Mouse (Mus musculus) lung, postnatal 10 days (tissue): ENCODE data around the gene Tmem88.

Experiments
- DNase-seq: peaks from one replicate; pipeline ENCODE4 v3.0.0; 2021

Gene Tmem88

GRCm38 (mm10) chr11:69377766-69378165, 20.3 kb downstream of the Tmem88 start:
- no peak for DNase-seq

DNA sequence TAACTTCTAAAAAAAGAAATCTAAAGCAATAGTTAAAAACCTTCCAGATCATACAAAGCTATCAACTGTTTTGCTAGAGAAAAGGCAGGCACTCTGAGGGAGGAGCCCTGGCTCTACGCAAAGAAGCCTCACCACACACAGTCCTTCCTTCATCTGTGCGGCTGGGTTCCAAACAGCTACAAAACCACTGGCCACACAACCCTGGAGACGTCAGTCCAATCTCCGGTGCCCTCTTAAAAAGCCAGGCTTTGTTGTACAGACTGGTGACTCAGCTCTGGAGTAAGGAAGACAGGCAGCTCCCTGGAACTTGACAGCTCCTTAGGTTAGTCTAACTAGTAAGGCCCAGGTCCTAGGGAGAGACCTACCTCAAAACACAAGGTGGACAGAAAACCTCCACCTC, 22.4 kb downstream of the Tmem88 start:
- DNase-seq = no peak

DNA sequence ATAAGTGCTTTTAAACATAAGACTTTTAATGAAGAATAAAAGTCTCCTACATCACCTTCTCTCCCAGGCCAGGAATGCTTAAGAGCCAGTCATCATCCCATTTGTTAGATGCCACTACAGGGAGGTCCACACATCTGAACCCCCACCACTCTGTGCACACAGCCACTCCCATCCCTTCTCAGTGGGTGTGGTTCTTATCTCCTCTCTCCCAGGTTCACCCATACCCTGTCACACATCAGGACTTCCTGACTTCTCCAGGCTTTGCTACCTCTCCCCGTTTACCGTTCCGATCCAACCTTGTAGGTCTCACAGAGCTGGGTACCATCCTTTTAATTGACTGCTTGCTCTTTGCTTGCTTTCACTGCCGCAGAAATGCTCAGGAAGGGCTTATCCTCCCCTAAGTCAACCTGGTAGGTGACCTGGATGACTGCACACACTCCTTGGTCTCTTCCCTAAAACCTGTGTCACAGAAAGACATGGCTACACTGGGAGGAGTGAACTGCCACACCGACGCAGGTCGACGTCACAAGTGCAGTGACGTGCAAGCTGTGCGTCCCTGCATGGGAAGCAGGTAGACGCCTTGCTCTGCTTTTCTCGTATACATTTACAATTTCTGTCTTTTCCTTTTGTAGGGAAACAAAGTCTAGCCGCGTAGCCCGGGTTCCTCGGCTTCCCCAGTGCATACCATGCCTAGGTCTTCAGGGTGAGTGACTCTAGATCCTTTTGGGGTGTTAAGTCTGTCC, 24.6 kb downstream of the Tmem88 start:
- no peak for DNase-seq

- DNase-seq = peak; percentile 41
Measured at GRCm38 (mm10) chr11:69372780-69373170, 25.3 kb downstream of the Tmem88 start.

DNA sequence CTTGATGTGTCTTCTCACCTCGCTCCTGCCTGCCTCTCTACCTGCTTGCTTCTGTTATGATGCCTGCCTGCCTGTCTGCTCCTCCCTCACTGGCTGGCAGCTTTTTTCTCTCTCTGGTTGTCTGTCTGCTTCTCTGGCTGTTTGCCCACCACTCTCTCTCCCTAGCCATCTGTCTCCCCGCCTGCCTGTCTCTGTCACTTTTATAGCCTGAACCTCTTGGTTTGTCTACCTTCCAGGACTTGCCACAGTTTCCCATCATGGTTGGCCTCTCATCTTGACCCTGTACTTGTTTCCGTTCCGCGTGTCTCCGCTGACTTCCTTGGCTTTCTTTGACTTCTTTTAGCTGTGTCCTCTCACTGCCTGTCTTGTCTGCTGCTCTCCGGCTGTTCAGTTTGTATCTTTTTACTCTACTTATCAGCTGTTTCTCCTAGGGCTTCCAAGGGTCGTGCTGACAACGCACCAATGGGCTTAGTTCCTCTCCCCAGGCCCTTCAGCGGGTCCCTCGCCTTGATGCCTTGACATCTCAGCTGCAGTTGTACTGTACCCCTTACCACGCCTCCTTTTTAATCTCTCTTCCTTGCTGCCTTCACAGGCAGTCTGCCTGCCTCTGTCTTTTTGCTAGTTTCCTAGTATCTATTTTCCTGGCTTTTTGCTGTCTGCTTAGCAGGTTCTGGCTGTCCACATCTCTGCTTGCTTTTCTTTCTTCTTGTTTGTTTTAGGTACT, 25.8 kb downstream of the Tmem88 start:
- no peak for DNase-seq

DNA sequence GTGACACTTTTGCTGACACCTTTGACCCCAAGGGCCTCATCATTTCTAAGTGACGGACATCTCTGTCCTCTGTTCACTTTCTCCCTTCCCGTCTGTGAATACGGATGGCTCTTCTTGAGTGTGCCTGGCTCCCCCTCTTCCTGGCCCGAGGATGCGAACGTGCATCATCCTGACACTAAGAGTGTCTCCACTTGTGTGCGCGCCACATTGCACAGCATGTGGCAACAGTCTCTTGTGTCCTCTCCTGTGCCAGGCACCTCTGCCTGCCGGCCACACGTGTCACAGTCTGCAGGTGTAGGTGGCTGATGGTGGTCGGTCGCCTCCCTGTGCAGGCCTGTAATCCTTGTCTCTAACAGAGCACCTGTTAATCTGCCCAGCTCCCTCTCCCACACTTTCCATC, 26.4 kb downstream of the Tmem88 start:
- DNase-seq = no peak

- no peak for DNase-seq
Measured at GRCm38 (mm10) chr11:69370817-69371215, 27.2 kb downstream of the Tmem88 start.

GRCm38 (mm10) chr11:69369990-69370816, 27.8 kb downstream of the Tmem88 start:
- DNase-seq = no peak

- peak; percentile 32 for DNase-seq
Measured at GRCm38 (mm10) chr11:69369215-69369989, 28.6 kb downstream of the Tmem88 start, which contains the start of gene Chd3. TSS of gene Chd3 (minus strand) at chr11:69369406.

DNA sequence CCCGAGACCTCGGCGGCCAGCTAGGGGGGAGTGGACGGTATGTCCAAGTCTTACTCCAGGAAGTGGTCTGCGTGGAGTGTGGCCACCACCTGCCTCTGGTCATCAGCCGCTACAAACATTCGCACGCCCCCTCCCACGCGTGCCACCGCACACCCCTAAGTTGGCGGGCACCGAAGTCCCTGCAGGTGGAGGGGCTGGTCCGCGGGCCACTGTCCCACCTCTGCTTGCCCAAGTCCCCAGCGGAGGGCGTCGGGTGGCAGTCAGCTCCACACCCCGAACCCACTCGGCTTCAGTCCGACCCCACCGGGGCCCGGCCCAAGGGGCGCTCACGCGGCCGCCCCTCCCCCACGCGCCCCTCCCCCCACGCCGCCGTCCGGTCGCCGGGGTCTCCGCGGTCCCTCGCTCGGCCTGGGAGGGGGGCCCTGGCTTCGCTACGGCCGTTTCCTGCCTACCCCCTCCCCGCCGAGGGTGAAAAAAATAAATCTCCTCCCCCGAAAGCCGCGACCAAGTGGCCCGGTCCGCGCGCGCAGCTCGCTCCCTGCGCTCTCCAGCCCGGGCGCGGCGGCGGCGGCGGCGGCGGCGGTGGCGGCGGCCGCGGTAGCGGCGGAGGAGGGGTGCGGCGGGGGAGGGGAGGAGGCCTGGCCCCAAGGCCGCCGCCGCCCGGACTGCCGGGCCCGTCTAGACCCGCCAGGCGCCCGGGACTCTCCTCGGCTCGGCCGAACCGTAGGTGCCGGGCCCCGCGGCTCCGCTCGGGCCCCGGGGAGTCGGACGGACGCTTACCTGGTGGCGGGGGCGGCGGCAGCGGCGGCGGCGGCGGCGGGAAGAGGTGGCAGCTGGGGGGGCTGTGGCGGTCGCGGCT, 29.4 kb downstream of the Tmem88 start:
- DNase-seq = peak; percentile 75

DNA sequence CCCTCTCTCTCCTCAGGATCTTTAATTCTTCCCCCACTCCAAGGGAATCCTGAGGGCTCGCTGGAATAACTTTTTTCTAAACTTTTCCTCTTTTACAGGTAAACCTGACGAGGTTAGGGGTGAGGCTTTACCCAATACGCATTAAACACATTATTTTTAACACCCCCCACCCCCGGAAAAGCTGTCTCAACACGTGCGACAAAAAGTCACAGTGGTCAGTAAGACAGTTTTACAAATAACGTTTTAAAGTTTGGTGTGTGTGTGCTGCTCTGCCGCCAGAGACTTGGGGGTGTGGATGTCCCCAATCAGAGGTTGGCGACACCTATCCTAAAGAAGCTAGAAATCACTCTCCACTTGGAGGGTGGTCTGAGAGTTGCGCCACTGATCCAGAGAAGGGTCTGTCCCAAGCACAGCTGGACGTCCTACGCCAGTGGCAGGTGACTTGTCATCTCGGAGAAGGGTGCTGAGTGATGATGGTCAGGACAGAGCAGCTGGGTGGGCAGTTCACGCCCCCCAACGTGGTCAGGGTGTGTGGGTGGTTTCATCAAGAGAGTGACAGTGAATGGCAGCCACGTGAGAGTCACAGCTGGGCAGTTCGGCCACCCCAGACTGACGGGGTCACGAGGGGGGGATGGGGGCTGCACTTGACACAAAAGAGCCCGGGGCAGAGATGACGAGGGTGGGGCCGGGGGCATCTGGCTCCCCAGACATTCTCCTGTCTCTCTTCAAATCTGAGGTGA, 30.2 kb downstream of the Tmem88 start:
- peak; percentile 54 for DNase-seq

GRCm38 (mm10) chr11:69366855-69367615, 31.0 kb downstream of the Tmem88 start:
- peak; percentile 60 for DNase-seq

DNA sequence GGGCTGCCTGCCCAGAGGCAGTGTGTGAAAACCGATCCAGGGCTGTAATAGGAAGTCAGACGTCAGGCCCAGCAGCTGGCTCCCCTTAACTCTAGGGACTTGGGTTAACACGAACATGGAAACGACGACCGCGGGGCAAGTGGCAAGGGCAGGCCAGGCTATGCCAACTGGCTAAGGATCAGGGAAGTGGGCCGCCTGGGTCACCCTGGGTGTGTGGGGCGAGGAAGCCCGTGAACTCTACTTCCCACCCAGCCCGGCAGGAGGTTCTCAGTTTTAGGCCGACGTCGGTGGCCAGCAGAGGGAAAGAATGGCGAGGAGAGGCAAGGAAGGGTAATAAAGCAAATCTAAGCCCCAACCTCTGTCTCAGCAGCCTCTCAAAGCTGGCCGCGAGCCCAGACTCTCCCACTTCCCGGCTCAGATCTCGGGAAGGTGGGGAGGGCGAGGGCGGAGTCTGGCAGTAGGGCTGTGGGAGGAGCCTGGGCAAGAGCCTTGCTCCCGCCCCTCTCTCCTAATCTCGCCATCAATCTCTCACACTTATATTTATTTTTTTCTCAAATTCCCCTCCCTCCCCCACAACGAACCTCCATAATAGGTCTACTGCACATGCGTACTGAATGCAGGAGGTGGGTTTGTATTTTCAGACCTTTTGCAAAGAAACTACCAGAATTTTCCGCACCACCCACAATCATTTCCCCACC, 31.7 kb downstream of the Tmem88 start:
- peak; percentile 99 for DNase-seq

DNA sequence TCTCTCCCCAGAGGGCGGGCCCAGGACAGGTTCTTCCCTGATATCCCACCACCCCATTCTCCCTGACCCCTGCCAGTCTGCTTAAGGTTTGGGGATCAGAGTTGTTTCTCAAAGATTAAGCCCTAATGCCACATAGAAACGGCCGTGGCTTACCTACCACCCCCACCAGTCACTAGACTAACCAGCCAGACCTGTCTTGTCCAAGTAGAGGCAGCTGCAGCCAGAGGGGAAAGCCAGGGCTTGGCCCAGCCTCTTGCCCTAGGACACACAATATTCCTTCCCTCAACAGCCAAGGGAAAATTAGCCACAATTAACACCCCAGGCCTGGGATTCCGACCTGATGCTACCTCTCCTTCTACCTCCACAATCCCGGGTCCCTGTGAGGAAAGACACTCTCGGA, 32.3 kb downstream of the Tmem88 start:
- no peak for DNase-seq

- DNase-seq = peak; percentile 98
Measured at GRCm38 (mm10) chr11:69364910-69365309, 33.1 kb downstream of the Tmem88 start.

DNA sequence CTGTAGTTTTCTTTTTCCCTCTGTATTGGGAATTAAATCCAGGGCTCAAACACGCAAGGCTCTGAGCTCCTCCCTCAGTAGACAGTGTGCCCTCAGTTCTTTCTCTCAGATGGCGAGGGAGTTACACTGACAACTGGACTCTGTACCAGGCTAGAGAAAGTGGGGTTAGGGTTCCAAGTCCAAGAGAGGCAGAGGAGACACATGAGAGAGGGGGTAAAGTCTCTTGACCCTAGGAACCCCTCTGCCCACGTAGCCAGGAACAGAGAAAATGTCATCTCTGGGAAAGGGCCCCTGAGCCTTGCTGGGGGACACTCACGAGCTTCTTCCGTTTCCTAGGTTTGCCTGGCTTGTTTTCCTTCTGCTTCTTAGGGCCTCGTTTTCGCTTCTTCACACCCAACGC, 33.7 kb downstream of the Tmem88 start:
- DNase-seq = no peak

GRCm38 (mm10) chr11:69362479-69362878, 35.6 kb downstream of the Tmem88 start:
- no peak for DNase-seq

DNA sequence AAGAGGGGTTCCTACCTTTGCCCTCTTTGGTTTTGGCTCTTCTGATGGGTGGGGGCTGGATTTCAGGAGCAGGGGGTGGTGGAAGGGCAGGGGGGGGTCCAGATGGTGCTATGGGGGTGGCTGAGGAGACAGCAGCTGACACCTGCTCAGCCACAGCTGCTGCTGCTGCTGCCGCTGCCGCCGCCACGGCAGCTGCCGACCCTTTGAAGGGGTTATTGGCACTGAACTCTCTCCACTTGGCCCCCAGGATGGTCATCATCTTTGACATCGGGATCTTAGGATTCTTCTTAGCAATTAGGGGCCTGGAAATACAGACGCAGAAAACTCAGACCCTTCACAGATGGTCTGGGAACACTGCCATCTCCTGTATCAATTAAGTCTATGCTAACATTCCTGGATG, 36.0 kb downstream of the Tmem88 start:
- no peak for DNase-seq

- DNase-seq = no peak
Measured at GRCm38 (mm10) chr11:69357690-69358089, 40.3 kb downstream of the Tmem88 start.

DNA sequence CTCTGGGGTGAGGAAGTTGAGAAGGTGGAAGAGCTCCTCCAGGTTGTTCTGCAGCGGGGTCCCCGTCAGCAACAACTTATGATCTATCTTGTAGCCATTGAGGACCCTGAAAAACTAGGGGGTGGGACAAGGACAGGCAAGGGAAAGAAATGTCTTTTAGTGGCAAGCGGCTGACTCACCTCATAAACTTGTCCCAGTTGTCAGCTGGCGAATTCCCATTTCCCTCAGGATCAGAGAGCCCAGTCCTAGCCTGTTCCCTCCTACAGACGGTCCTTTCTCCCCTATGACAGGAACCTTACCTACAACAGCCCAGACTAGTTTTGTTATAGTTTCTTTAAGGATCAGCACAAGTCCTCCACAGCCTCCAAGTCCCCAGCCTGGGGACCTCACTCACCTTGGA, 41.5 kb downstream of the Tmem88 start:
- no peak for DNase-seq
